In the genomic region with DNA sequence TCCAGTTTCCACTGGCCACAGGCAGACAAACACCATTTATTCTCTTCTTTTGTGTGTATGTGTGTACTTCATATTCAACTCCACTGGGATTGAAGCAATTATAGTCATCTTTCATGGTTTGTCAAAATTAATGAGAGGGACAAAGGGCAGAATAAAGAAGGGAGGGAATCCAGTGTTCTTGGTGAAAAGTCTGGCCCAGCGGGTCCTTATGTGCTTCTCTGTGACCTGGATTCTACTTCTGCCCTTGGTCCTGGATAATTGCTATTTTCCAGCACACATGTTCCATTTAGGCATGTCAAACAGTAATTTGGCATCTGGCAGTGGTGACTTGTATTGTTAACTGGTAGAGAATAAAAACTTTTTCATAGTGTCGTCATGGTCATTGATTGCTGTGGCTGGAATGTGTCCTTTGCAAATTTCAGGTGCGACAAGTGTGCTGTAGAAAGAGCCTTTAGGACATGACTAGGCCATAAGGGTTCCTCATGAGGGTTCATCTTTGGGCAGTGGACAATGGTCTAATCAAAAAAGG, we compare ENCODE assay signal across 20 mouse cellular contexts. TPM values are rescaled to one million over a fixed set of nuclear protein-coding genes. Genes with fewer than 3 reads are reported as not detected.
DNase-seq lines count a peak whose midpoint lies in the region; ATAC-seq and TF ChIP-seq lines count a peak whose summit lies in the region.
"Had no signal": no experiment of that assay in that cellular context is flagged by ENCODE, and none has a peak within 500 bp of the region (broad histone marks: within the 10 kb centered on the region; RNA-seq: fewer than 3 reads in every experiment).

No protein-coding gene starts in this region.

- peaks cover 5% of the 10 kb centered on the region for H3K79me2 ChIP-seq in myocyte (ENCODE audit: control insufficient read depth, insufficient read depth)

- H3K9ac ChIP-seq in heart, embryonic 13.5 days = no peak overlapping the region
- H3K9ac ChIP-seq in liver, postnatal 0 days (replicated peaks) = peak overlapping the region; percentile 41
- H3K9ac ChIP-seq in liver, embryonic 11.5 days (ENCODE audit: low read depth, low read length) = no peak overlapping the region
- H3K9ac ChIP-seq: liver, embryonic 14.5 days had no signal

- no peak overlapping the region for H3ac ChIP-seq in myocyte (ENCODE audit: control insufficient read depth, insufficient read length)

- no peak for DNase-seq in heart, adult 11 months
- DNase-seq in liver, postnatal 0 days = no peak
- DNase-seq in liver, embryonic 11.5 days (ENCODE audit: low spot score) = no peak
- DNase-seq in brain, embryonic 14.5 days (ENCODE audit: low read depth) = peak; percentile 49
- no peak for DNase-seq in gastrocnemius, postnatal 25 days
- DNase-seq: adrenal gland, postnatal 25 days; cerebellum, adult 8-10 months; kidney, postnatal 10 days; spleen, adult 18-20 months; thymus, adult 18-20 months had no signal

- peaks cover 19% of the 10 kb centered on the region for H3K4me1 ChIP-seq in heart, embryonic 13.5 days
- peaks cover 17% of the 10 kb centered on the region; the same call in 1 of the 2 replicates for H3K4me1 ChIP-seq in liver, postnatal 0 days (ENCODE audit: insufficient read depth)
- no peaks in the 10 kb centered on the region for H3K4me1 ChIP-seq in liver, embryonic 11.5 days (replicated peaks; ENCODE audit: control insufficient read depth, insufficient read depth, low read length)

- H3K27me3 ChIP-seq in heart, embryonic 13.5 days (replicated peaks) = no peaks in the 10 kb centered on the region
- no peaks in the 10 kb centered on the region for H3K27me3 ChIP-seq in liver, postnatal 0 days (ENCODE audit: insufficient read depth, low read length)
- no peaks in the 10 kb centered on the region for H3K27me3 ChIP-seq in liver, embryonic 11.5 days (replicated peaks; ENCODE audit: control insufficient read depth, insufficient read depth, low read length)
- H3K27me3 ChIP-seq in myocyte (ENCODE audit: control insufficient read depth, insufficient read depth, insufficient read length) = no peaks in the 10 kb centered on the region
- H3K27me3 ChIP-seq: Patski had no signal

- 0 out of 2 replicates have a peak overlapping the region, but pooled peaks have one; percentile 19 for H3K4me2 ChIP-seq in heart, embryonic 13.5 days
- peak overlapping the region; percentile 54 for H3K4me2 ChIP-seq in liver, postnatal 0 days (ENCODE audit: low read depth, low read length)
- no peak overlapping the region for H3K4me2 ChIP-seq in liver, embryonic 11.5 days
- H3K4me2 ChIP-seq in myocyte (ENCODE audit: low read depth) = peak overlapping the region; percentile 64

- H3K4me3 ChIP-seq in heart, embryonic 13.5 days = no peak overlapping the region
- no peak overlapping the region; the same call in 1 of the 2 replicates for H3K4me3 ChIP-seq in liver, postnatal 0 days (ENCODE audit: low read depth, low read length)
- H3K4me3 ChIP-seq in liver, embryonic 11.5 days (ENCODE audit: low read depth, low read length) = no peak overlapping the region
- peak overlapping the region; percentile 49 for H3K4me3 ChIP-seq in myocyte
- H3K4me3 ChIP-seq: limb, embryonic 10.5 days had no signal

- H3K36me3 ChIP-seq in heart, embryonic 13.5 days = no peaks in the 10 kb centered on the region
- H3K36me3 ChIP-seq in liver, postnatal 0 days (replicated peaks; ENCODE audit: insufficient read depth, low read length) = no peaks in the 10 kb centered on the region
- H3K36me3 ChIP-seq in liver, embryonic 11.5 days (ENCODE audit: control insufficient read depth, insufficient read depth, low read length) = no peaks in the 10 kb centered on the region
- H3K36me3 ChIP-seq in myocyte (ENCODE audit: control insufficient read depth, insufficient read depth) = no peaks in the 10 kb centered on the region
- H3K36me3 ChIP-seq: heart, embryonic 10.5 days; limb, embryonic 10.5 days had no signal

- TF ChIP-seq POLR2A in brain, embryonic 14.5 days (IDR thresholded peaks at IDR 0.05; ENCODE audit: borderline replicate concordance, extremely low read depth, insufficient read depth, insufficient read length, poor library complexity, severe bottlenecking) = no peak
- no peak for TF ChIP-seq POLR2A in myocyte (IDR thresholded peaks at IDR 0.05; ENCODE audit: insufficient read length, low read depth)

- ATAC-seq in heart, embryonic 13.5 days (ENCODE audit: extremely low read depth, insufficient number of reproducible peaks, low FRiP score, low TSS enrichment) = no peak
- no peak for ATAC-seq in liver, postnatal 0 days
- no peak for ATAC-seq in liver, embryonic 11.5 days (replicated peaks; ENCODE audit: low FRiP score)
- ATAC-seq: activated CD4-positive, CD25-positive, alpha-beta regulatory T cell, adult 4 months; forebrain, embryonic 14.5 days; intestine, postnatal 0 days; lung, postnatal 0 days; Patski had no signal

- no peak for TF ChIP-seq EP300 in liver, postnatal 0 days (IDR thresholded peaks at IDR 0.05; ENCODE audit: low read depth)

- 89% methylated on average over 3 of the region's 3 CpGs for WGBS in heart, embryonic 13.5 days
- WGBS in liver, postnatal 0 days (ENCODE audit: insufficient replicate concordance) = 71% methylated on average over 3 of the region's 3 CpGs
- whole genome bisulfite sequencing in liver, embryonic 11.5 days = 85% methylated on average over 3 of the region's 3 CpGs

- no peak for TF ChIP-seq CTCF in liver, postnatal 0 days (IDR thresholded peaks at IDR 0.05; ENCODE audit: low read depth)
- no peak for TF ChIP-seq CTCF in brain, embryonic 14.5 days (IDR thresholded peaks at IDR 0.05; ENCODE audit: borderline replicate concordance, extremely low read depth, insufficient read depth, insufficient read length)

- no peaks in the 10 kb centered on the region for H3K9me3 ChIP-seq in heart, embryonic 13.5 days
- H3K9me3 ChIP-seq in liver, postnatal 0 days (ENCODE audit: low read length) = no peaks in the 10 kb centered on the region
- no peaks in the 10 kb centered on the region for H3K9me3 ChIP-seq in liver, embryonic 11.5 days (ENCODE audit: control insufficient read depth, low read length)
- H3K9me3 ChIP-seq: heart, embryonic 10.5 days; limb, embryonic 10.5 days had no signal

- no peak overlapping the region for H3K27ac ChIP-seq in heart, embryonic 13.5 days (replicated peaks)
- peak overlapping the region; percentile 44; the same call in 1 of the 2 replicates for H3K27ac ChIP-seq in liver, postnatal 0 days (ENCODE audit: low read depth)
- H3K27ac ChIP-seq in liver, embryonic 11.5 days (ENCODE audit: low read depth, low read length) = no peak overlapping the region
- H3K27ac ChIP-seq: limb, embryonic 10.5 days; liver, embryonic 14.5 days had no signal

TF ChIP-seq in myocyte, 11 proteins besides CTCF, POLR2A, EP300 and RAD21:
- TF ChIP-seq USF1 (IDR thresholded peaks at IDR 0.05; ENCODE audit: low read depth) (no peak), REST (IDR thresholded peaks at IDR 0.05; ENCODE audit: insufficient read depth, insufficient read length) (no peak), POLR2AphosphoS2 (IDR thresholded peaks at IDR 0.05; ENCODE audit: insufficient read length, low read depth) (no peak), CEBPB (IDR thresholded peaks at IDR 0.05; ENCODE audit: insufficient read depth, poor library complexity, severe bottlenecking) (no peak), MYOG (IDR thresholded peaks at IDR 0.05; ENCODE audit: control insufficient read depth in 1 of 3, insufficient read depth in 1 of 3, insufficient read length in 2 of 3, low read depth in 2 of 3) (no peak), TCF12 (IDR thresholded peaks at IDR 0.05; ENCODE audit: insufficient read depth, poor library complexity, severe bottlenecking) (no peak), MYOD1 (IDR thresholded peaks at IDR 0.05; ENCODE audit: control insufficient read depth in 1 of 3, insufficient read length in 2 of 3, low read depth in 2 of 3) (no peak), TCF3 (IDR thresholded peaks at IDR 0.05; ENCODE audit: insufficient read length, low read depth) (no peak), E2F4 (IDR thresholded peaks at IDR 0.05; ENCODE audit: insufficient read depth) (no peak), SRF (IDR thresholded peaks at IDR 0.05; ENCODE audit: control insufficient read depth, insufficient read length, low read depth) (no peak), MAX (IDR thresholded peaks at IDR 0.05; ENCODE audit: low read depth) (no peak)

RNA-seq across cellular contexts. Expression of gene Gbe1, which starts 2.2 kb away (rescaled TPM):
- 48.1 and 49.6 TPM in 2 replicates for polyA plus RNA-seq in heart, embryonic 13.5 days (2015; fragmentation: Nextera tagmentation; extraction: Ambion mirVana)
- polyA plus RNA-seq in liver, postnatal 0 days (2015; fragmentation: Nextera tagmentation; extraction: Ambion mirVana) = 22.9 and 31.7 TPM in 2 replicates
- 9.4 and 13.1 TPM in 2 replicates for polyA plus RNA-seq in liver, embryonic 11.5 days (2014; fragmentation: Nextera tagmentation; extraction: Ambion mirVana)
- 7.3 and 8.9 TPM in 2 replicates for polyA plus RNA-seq in brain, embryonic 14.5 days (2012; rRNA removed)
- 5.9 TPM for polyA plus RNA-seq in myocyte (2012; fragmentation: generic; extraction: Trizol)
- total RNA-seq in gastrocnemius, postnatal 25 days (2021) = 10 to 100 TPM; 52.1 to 98.9 TPM
